Mouse (Mus musculus) cerebellum, postnatal 10 days (tissue): ENCODE measurements at regions not wholly inside any gene's neighbourhood (a gene's known extent, or its start where the extent isn't known, plus 50 kb on each side); places are given as distances from the start of the nearest gene placed in this dataset.
"Not testable (repeated sequence)": the region's sequence is repeated elsewhere in the genome, so short reads cannot be mapped to it uniquely, and the experiment has no call there.

ENCODE experiments used
- DNase-seq, 2 experiments: peaks; one replicate each; pipeline ENCODE4 v3.0.0; 2021; ENCODE audit warnings: mixed read lengths in 2 of 2

- DNase-seq, result peak; percentile 4 to 21
Measured at GRCm38 (mm10) chr4:23787417-23788204, 708.6 kb upstream of the Mms22l start.

DNA sequence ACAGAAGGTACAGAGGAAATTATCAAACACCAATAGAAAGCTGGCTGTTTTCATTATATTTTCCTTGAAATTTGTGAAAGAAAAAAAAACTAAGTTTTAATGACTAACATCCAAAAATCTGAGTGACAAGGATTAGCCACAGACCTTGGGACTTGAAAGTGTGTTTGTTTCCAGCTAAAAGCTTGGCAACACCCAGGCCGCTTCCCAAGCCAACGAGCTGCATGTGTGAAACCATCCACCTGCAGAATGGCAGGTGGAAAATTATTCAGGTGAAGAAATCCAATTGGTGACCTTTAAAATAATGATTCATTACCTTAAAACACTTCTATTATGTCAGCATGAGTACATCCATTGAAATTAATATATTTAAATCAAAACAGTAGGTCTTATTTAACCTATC is 672.7 kb upstream of the Mms22l start:
- peak; percentile 60 to 64 for DNase-seq

GRCm38 (mm10) chr4:23826885-23827284 is 669.4 kb upstream of the Mms22l start:
- DNase-seq, result peak; percentile 39 to 54

GRCm38 (mm10) chr4:23832385-23833164 is 663.7 kb upstream of the Mms22l start:
- DNase-seq, result peak in 1 of 2 experiments; percentile 16

- DNase-seq, result peak; percentile 59 to 67
Measured at GRCm38 (mm10) chr4:23843609-23844287, 652.5 kb upstream of the Mms22l start.

- DNase-seq, result peak in 1 of 2 experiments; percentile 10
Measured at GRCm38 (mm10) chr4:23844288-23844971, 651.8 kb upstream of the Mms22l start.

GRCm38 (mm10) chr4:23845263-23845662 is 651.0 kb upstream of the Mms22l start:
- DNase-seq, result peak in 1 of 2 experiments; percentile 34

- no peak for DNase-seq
Measured at GRCm38 (mm10) chr4:23850640-23851039, 645.6 kb upstream of the Mms22l start.

DNA sequence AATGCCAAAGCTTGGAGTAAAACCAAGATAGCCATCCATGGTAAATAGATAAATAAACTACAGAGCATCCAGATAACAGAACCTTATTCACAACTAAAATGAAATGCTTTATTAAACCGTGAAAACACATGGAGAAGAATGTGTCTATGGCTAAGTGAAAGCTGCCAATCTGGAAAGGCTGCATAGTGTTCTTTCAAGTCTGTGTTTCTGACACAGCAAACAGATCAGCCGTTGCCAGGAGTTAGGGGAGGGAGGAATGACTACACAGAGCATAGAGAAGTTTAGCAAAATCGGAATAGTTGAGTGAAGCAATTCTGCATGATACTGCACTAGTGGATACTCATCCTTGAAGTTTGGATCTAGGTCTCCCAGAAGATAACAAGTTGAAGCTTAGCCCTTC is 633.8 kb upstream of the Mms22l start:
- DNase-seq, result no peak

GRCm38 (mm10) chr4:23880007-23880406 is 616.2 kb upstream of the Mms22l start:
- peak; percentile 85 to 90 for DNase-seq

- DNase-seq, result peak; percentile 43 to 57
Measured at GRCm38 (mm10) chr4:23913396-23913795, 582.9 kb upstream of the Mms22l start.

GRCm38 (mm10) chr4:23913822-23914221 is 582.4 kb upstream of the Mms22l start:
- peak in 1 of 2 experiments; percentile 1 for DNase-seq

- DNase-seq, result no peak
Measured at GRCm38 (mm10) chr4:23914423-23914822, 581.8 kb upstream of the Mms22l start.

- no peak for DNase-seq
Measured at GRCm38 (mm10) chr4:23921520-23921919, 574.7 kb upstream of the Mms22l start.

DNA sequence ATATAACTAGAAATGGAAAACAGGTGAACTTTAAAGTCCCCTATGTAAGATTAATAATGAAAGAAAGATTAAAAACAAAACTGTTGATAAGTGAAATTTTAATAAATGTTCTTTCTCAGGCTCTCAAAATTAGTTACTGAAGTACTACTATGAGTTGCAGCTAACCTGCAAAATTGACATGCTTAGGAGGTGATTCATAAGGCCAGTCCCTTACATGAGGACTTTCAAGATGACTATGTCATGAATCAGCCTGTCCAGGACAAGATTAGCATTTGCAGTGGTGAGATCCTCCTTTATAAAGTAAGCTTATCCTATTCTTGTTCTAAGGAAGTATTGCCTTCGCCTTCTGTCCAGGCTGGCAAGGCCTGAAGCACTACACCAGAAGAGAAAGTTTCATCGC is 542.1 kb upstream of the Mms22l start:
- no peak for DNase-seq

- DNase-seq, result not testable (repeated sequence)
Measured at GRCm38 (mm10) chr4:23982193-23982592, 514.1 kb upstream of the Mms22l start.

DNA sequence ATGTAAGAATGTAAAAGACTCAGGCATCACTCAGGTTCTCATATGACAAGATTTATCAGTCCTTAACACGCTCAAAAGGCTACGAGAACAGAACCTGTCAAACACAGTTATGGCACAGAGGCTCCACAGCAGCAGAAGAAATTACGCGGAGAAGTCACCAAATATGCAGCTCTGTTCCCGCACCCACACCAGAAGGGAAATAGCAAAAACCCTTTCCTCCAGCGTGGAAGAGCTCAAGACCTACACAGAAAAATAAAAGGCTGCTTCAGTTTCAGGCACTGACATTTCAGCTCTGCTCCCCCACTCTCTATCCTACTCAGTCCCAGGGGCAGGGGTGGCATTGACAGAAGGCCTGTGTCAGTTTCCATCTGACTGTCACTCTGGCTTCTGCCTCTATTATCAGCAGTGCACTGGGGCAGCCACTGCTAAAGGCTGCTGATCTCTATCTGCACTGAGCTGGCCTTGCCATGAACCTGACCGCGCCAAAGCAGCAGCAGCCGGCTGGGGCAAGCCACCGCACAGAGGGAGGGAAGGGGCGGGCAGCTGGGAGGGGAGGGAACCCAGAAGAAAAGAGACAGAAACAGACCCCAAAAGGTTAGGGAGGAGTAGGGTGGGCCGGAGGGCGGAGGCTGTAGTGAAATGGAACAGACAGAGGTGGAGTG is 513.3 kb upstream of the Mms22l start:
- DNase-seq, result peak; percentile 68 to 83

- no peak for DNase-seq
Measured at GRCm38 (mm10) chr4:23983452-23983805, 512.8 kb upstream of the Mms22l start.

DNA sequence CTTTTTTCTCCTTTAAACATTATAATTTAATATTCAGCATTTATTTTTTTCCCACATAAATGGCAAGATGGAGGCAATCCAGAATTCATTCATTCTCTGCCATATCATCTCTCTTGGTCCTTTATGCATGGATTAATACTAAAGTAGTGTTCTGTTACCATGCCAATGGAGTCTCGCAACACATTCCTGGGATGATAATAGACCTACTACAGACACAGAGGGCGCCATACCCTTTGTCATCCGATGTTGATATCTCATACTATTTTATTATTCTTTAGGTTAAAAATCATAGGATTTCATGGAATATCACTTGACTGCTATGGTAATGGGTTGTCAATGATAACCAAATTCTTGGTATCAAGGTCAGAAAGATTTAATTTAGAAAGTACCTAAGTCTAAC is 512.2 kb upstream of the Mms22l start:
- peak; percentile 8 to 9 for DNase-seq

DNA sequence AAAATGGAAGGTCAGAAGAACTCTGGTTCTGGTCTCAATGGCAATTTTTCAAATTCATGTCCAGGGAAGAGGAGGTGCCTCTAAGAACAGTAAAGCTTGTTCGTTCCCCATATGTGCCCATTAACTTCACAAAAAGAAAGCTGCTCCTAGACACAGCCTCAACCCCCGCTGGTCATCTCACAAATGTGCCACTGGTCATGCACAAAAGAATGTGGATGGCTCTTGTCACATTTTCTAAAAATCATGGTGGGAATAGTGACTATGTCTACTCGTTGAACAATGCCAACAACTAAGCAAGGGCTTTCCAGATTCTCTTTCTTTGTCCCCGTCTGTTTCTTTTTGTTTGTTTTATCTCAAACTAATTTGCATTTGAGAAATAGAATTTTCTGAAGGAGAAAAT is 510.3 kb upstream of the Mms22l start:
- no peak for DNase-seq

DNA sequence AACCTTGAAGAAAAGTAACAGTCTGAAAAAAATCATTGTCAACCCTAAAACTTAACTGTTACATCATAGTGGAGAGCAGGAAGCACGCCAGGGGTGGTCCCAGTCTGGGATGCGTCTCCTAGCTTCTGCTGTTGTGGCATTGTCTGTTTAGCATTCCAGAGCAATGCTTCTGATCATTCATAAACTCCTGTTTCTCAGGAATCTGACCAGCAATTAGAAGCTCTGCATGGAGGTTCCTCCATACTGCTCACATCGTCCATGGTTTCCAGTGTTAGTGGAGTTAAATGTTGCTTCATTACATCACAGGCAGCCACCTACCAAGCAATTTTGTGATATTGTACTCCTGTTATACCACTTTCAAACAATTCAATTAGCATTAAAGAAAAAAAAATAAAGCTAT is 502.4 kb upstream of the Mms22l start:
- no peak for DNase-seq

GRCm38 (mm10) chr4:23994261-23994965 is 501.8 kb upstream of the Mms22l start:
- DNase-seq, result no peak
